Mouse (Mus musculus) kidney, embryonic 16.5 days (tissue): ENCODE measurements around the gene Resf1. TPM values are rescaled to one million over a fixed set of nuclear protein-coding genes. Genes with fewer than 3 reads are reported as not detected.

Experiments
- ATAC-seq: fragments of 200-750 bp; cut with Nextera tagmentation; 2 replicates; pipeline ENCODE4 v1.8.0; 2017; ENCODE audit warnings: moderate TSS enrichment; ENCODE audit not compliant: low FRiP score, low TSS enrichment
- H3K27ac ChIP-seq: fragments of 300-500 bp; sonication (generic); 2 replicates; pipeline ENCODE4 v1.5.1; 2014; ENCODE audit warnings: low read length
- H3K27me3 ChIP-seq: fragments of 300-500 bp; sonication (generic); 2 replicates; pipeline ENCODE4 v1.6.1; 2014; ENCODE audit warnings: low read length, control low read depth, mixed read lengths; ENCODE audit not compliant: insufficient read depth
- H3K36me3 ChIP-seq: fragments of 300-500 bp; sonication (generic); 2 replicates; pipeline ENCODE4 v1.6.1; 2014; ENCODE audit warnings: low read length, control low read depth, mixed read lengths; ENCODE audit not compliant: insufficient read depth
- H3K4me1 ChIP-seq: fragments of 300-500 bp; sonication (generic); 2 replicates; pipeline ENCODE4 v1.6.1; 2014; ENCODE audit warnings: low read length, control low read depth, mixed read lengths; ENCODE audit not compliant: insufficient read depth
- H3K4me2 ChIP-seq: fragments of 300-500 bp; sonication (generic); replicated peaks from 2 replicates; pipeline ENCODE4 v1.6.1; 2014; ENCODE audit warnings: low read depth, low read length
- H3K4me3 ChIP-seq: fragments of 300-500 bp; sonication (generic); 2 replicates; pipeline ENCODE4 v1.5.1; 2014; ENCODE audit warnings: mild to moderate bottlenecking, low read length
- H3K9ac ChIP-seq: fragments of 300-500 bp; sonication (generic); replicated peaks from 2 replicates; pipeline ENCODE4 v1.6.1; 2014; ENCODE audit warnings: low read length
- H3K9me3 ChIP-seq: fragments of 300-500 bp; sonication (generic); 2 replicates; pipeline ENCODE4 v1.6.1; 2016; ENCODE audit warnings: low read length, control low read depth
- WGBS: fragments of 180-500 bp; shearing (Covaris S2); extraction: QIAGEN DNeasy Blood & Tissue Kit; methylation state at CpG from one replicate; pipeline ENCODE4 v1.1.7; 2014; 5-methylcytosine and 5-hydroxymethylcytosine counted together
- polyA plus RNA-seq: library from polyadenylated mRNA; unstranded; fragments of >200 nt; fragmentation: Nextera tagmentation; extraction: Ambion mirVana; gene quantifications from 2 replicates; pipeline ENCODE4 v1.2.1, GENCODE M21; 2015

Resf1 gene
- polyA plus RNA-seq, 1 experiment from 2014 or later: 45.4 TPM

DNA sequence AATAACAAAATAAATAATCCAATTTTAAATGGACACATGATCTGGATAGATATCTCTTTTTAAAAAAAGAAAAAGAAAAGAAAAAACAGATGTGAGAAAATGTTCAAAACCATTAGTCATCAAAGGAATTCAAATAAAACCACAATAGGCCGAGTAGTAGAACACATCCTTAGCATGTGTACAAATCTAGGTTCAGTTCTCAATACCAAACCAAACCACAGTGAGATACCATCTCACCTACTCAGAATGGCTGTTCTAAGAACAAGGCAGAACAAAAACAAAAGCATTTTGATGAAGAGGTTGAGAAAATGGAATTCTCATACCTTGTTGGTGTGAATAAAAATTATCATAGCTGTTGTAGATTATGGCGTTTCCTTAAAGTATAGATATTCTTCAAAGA lies 57.2 kb downstream of the Resf1 start:
- Histone ChIP-seq H3K4me1 (no peaks in the 10 kb centered on the region), H3K9ac (no peak overlapping the region), H3K27ac (no peak overlapping the region), H3K4me3 (no peak overlapping the region), H3K27me3 (no peaks in the 10 kb centered on the region), H3K36me3 (no peaks in the 10 kb centered on the region), H3K9me3 (peaks cover 4% of the 10 kb centered on the region; the same call in 1 of the 2 replicates), H3K4me2 (no peak overlapping the region)
- WGBS: 86% methylated on average over 2 of the region's 2 CpGs
- ATAC-seq: no peak

- ATAC-seq: peak; percentile 76; the same call in 1 of the 2 replicates
- WGBS: 56% methylated on average over 2 of the region's 2 CpGs
- no peaks in the 10 kb centered on the region for H3K27me3 ChIP-seq
These were observed 65.8 kb downstream of the Resf1 start for GRCm38 (mm10) chr6:149374986-149375457.

DNA sequence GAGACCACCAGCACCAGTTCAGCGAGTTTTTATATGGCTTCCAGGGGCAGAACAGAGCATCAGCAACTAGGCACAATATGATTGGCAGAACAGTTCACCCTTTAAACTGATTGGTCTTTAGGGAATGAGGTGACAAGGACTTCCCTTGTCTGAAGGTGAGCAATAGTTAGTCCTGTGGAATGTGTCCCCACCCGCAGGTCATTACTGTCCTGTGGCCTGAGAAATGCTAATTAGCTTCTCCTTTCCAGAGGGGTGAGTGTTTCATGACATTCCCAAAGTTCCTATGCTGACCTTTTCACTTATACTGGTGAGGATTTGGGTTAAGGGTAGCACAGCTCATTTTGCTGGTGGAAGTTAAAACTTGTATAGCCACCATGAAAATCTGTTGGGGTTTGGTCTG lies 74.3 kb downstream of the Resf1 start:
- Histone ChIP-seq H3K27ac (no peak overlapping the region), H3K27me3 (no peaks in the 10 kb centered on the region), H3K4me3 (no peak overlapping the region), H3K9ac (no peak overlapping the region), H3K36me3 (no peaks in the 10 kb centered on the region), H3K4me2 (no peak overlapping the region), H3K9me3 (no peaks in the 10 kb centered on the region), H3K4me1 (peaks cover 4% of the 10 kb centered on the region; the same call in 1 of the 2 replicates)
- no peak for ATAC-seq
- 73% methylated on average over 2 of the region's 2 CpGs for WGBS

More at GRCm38 (mm10) chr6:149374986-149375457, 65.8 kb downstream of the Resf1 start:
- Histone ChIP-seq H3K4me1 (no peaks in the 10 kb centered on the region), H3K4me2 (no peak overlapping the region), H3K9me3 (no peaks in the 10 kb centered on the region), H3K36me3 (no peaks in the 10 kb centered on the region), H3K27ac (no peak overlapping the region), H3K9ac (no peak overlapping the region), H3K4me3 (no peak overlapping the region)

Other genes starting within 250 kb of the Resf1 start
- gene Dennd5b, start 207.7 kb upstream of the Resf1 start, polyA plus RNA-seq: 5.9 and 9.1 TPM in 2 replicates
- gene Gm10203, start 179.2 kb upstream of the Resf1 start, polyA plus RNA-seq: not detected in 2 replicates
- 21.5 and 21.6 TPM in 2 replicates for gene Etfbkmt, start 169.6 kb upstream of the Resf1 start, polyA plus RNA-seq
- gene Amn1, start 120.7 kb upstream of the Resf1 start, polyA plus RNA-seq: 27.1 and 32.0 TPM in 2 replicates
- gene Bicd1, start 99.5 kb downstream of the Resf1 start, polyA plus RNA-seq: 9.3 and 12.2 TPM in 2 replicates